14 mouse cellular contexts compared by ENCODE assay signal in the genomic region with DNA sequence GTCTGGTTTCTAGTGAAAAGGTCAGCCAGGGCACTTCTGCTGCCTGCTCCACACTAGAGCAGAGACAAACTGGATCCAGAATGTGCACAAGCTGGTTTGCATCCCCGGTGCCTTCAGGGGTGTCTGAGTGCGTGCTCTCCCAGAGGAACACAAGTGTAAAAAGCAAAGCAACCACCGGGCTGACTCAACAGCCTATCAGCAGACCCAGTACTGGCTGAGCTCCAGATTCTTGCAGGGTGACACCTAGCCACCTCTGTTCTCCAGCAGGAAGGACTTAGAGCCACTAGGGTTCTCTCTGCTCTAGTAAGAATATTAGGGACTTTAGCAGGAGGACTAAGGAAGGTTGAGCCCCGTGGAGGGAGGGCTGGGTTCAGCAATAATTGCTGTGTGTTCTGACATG.
DNase-seq lines count a peak whose midpoint lies in the region; ATAC-seq lines count a peak whose summit lies in the region.
"Had no signal": no experiment of that assay in that cellular context is flagged by ENCODE, and none has a peak within 500 bp of the region (broad histone marks: within the 10 kb centered on the region; RNA-seq: fewer than 3 reads in every experiment).

No protein-coding gene starts in this region.

- H3K9me3 ChIP-seq in kidney, embryonic 16.5 days (ENCODE audit: low read length): no peaks in the 10 kb centered on the region
- H3K9me3 ChIP-seq in limb, embryonic 10.5 days (replicated peaks): no peaks in the 10 kb centered on the region
- H3K9me3 ChIP-seq: limb, embryonic 13.5 days had no signal

- ATAC-seq in kidney, embryonic 16.5 days (ENCODE audit: low FRiP score, low TSS enrichment): peak; percentile 44; the same call in 1 of the 2 replicates
- no peak for ATAC-seq in CD4-positive, CD25-positive, alpha-beta regulatory T cell, adult 4 months
- ATAC-seq: forebrain, embryonic 14.5 days; hindbrain, embryonic 16.5 days had no signal

- H3K27me3 ChIP-seq in kidney, embryonic 16.5 days (ENCODE audit: insufficient read depth, low read length): no peaks in the 10 kb centered on the region
- H3K27me3 ChIP-seq in limb, embryonic 10.5 days (ENCODE audit: low read depth, poor library complexity, severe bottlenecking): 0 out of 2 replicates have a peak, but pooled peaks cover 3% of the 10 kb centered on the region
- H3K27me3 ChIP-seq: limb, embryonic 13.5 days had no signal

- no peak overlapping the region for H3K9ac ChIP-seq in kidney, embryonic 16.5 days (replicated peaks; ENCODE audit: low read length)
- H3K9ac ChIP-seq: limb, embryonic 13.5 days had no signal

- no peak overlapping the region for H3K4me2 ChIP-seq in kidney, embryonic 16.5 days (replicated peaks; ENCODE audit: low read depth, low read length)
- H3K4me2 ChIP-seq: limb, embryonic 13.5 days had no signal

- H3K4me1 ChIP-seq in kidney, embryonic 16.5 days (ENCODE audit: insufficient read depth, low read length): peaks cover 34% of the 10 kb centered on the region
- peaks cover 11% of the 10 kb centered on the region for H3K4me1 ChIP-seq in limb, embryonic 10.5 days

- 31% methylated on average over 4 of the region's 4 CpGs for WGBS in kidney, embryonic 16.5 days
- 64% methylated on average over 4 of the region's 4 CpGs for WGBS in limb, embryonic 10.5 days

- peak; percentile 33 for DNase-seq in adrenal gland, adult 2 months
- no peak for DNase-seq in adrenal gland, postnatal 4 days (ENCODE audit: low spot score in 2 of 2)
- peak; percentile 32 to 62 for DNase-seq in adrenal gland, postnatal 36 days
- peak; percentile 75 for DNase-seq in lung, postnatal 36 days
- DNase-seq in cerebellum, adult 9-11 months: no peak
- no peak for DNase-seq in limb, embryonic 10.5 days (ENCODE audit: low spot score)
- DNase-seq: cerebellum, adult 8-10 months; right cerebral cortex, postnatal 14 days; thymus, postnatal 25 days had no signal

- H3K36me3 ChIP-seq in kidney, embryonic 16.5 days (ENCODE audit: insufficient read depth, low read length): no peaks in the 10 kb centered on the region
- H3K36me3 ChIP-seq in limb, embryonic 10.5 days: no peaks in the 10 kb centered on the region
- H3K36me3 ChIP-seq: limb, embryonic 13.5 days had no signal

- H3K4me3 ChIP-seq in kidney, embryonic 16.5 days (ENCODE audit: low read length): no peak overlapping the region
- no peak overlapping the region for H3K4me3 ChIP-seq in limb, embryonic 10.5 days
- H3K4me3 ChIP-seq: limb, embryonic 13.5 days had no signal

- H3K27ac ChIP-seq in kidney, embryonic 16.5 days (ENCODE audit: low read length): no peak overlapping the region
- H3K27ac ChIP-seq in limb, embryonic 10.5 days: no peak overlapping the region
- H3K27ac ChIP-seq: limb, embryonic 13.5 days had no signal

Comparison
In these comparisons a context has a peak if more than half of its experiments do, and no peak if none do; other contexts are left out.
1. DNase-seq: peak in adrenal gland, adult 2 months (single experiment), adrenal gland, postnatal 36 days (2 of 2) and lung, postnatal 36 days (single experiment); none in adrenal gland, postnatal 4 days (0 of 2), cerebellum, adult 9-11 months (single experiment) and limb, embryonic 10.5 days (single experiment).